Mouse (Mus musculus) retina, adult 2 months (tissue): Measurements from ENCODE around the gene Olfr558.
A peak's percentile ranks its signal among the peaks of the same experiment; 100 is the strongest.

Experiments
- DNase-seq: peaks from one replicate; pipeline ENCODE4 v3.0.0-alpha.2; 2012; ENCODE audit warnings: low read depth, low spot score

The Olfr558 gene

DNA sequence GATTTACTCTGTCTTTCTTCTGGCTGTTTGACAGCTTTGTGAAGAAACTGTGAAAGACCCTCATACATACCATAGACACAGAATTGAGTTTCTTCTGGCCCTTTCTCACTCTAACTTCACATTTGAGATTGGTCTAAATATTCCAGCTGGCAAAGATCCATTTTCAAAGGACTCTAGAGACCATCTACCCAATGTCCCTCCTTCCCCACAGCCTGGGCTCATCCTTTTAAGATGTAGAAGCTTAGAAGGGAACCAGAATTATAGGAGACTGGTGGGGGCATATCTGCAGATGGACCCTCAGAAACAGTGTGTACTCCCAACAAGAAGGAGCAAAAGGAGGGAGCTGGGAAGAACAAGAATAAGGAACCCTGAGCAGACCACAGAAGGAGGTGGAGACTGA, at the start of gene Olfr558:
Olfr558 (plus strand) TSS at position 301 of the 400 bp plus-strand sequence.
- no peak for DNase-seq

DNA sequence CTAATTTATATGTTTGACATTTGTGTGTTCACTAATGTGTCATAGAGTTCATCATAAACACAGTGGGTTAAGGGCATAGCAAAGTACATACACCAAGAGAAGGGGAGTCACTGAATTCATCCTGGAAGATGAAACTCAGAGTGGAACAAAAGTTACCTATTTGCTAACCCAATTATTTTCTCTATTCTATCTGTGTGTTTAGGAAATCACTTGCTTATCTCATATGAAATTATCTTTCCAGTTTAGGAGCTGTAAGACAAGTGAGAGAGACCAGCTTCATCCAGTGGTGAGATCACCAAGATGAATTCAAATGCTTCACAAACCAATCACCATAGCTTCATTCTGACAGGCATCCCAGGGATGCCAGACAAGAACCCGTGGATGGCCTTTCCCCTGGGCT, 43.5 kb upstream of the Olfr558 start, which contains the start of gene Olfr555:
Olfr555 (plus strand) TSS at position 301 of the 400 bp plus-strand sequence.
- no peak for DNase-seq

DNA sequence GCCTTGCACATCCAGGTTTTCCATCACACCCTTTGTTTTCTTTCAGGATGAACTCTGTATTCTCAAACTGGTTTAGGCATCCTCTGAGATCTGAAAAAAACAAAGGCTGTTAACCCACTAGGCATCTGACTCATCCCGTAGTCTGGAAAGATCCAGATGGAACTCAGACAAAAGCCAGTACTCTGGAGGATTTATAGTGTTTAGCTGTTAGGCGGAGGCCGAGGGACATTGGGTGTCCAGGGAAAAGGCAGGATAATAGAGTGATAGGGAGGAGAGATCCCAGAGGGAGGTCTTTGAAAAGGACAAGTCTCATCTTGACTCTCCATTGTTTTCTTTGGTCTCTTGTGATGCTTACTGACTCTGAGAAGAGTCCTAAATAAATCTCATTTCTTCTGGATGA, 37.4 kb upstream of the Olfr558 start, which contains the start of gene Olfr556:
Olfr556 (plus strand) TSS at position 301 of the 400 bp plus-strand sequence.
- no peak for DNase-seq

DNA sequence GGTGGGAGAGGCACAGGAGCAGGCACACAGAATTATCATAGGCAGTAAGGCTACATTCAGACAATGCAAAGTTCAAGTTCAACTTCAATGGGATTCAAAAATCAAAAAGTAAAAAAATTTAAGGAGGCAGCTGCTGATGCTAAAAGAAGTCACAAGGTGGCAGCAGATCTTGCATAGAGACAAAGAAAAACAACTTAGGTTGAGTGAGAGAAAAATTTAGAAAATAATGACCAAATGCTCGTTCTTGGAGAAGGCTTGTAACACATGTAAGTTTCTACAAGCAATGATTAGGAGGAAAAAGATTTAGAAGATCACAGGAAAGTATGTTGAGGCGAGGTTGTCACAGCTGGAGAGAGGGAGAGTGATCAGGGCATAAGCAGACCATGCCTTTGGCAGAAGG, 36.6 kb upstream of the Olfr558 start:
- DNase-seq = no peak

DNA sequence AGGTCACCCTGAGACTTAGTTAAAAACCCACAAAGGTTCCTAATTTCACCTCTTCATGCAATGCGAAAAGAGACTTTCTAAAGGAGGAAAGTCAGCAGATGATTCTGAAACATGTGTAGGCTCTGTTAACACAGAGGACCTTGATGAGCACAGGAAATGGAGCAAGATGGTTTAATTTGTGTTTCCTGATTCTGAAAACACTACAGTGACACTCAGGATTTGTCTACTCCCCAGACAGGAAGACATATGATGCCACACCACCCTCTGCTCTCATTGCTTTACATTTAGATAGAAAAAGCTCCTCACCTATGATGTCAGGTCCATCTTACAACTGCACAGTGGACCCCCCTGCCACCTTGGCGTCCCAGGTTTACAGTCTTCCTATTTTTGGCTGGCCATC, 25.8 kb upstream of the Olfr558 start:
- no peak for DNase-seq

DNA sequence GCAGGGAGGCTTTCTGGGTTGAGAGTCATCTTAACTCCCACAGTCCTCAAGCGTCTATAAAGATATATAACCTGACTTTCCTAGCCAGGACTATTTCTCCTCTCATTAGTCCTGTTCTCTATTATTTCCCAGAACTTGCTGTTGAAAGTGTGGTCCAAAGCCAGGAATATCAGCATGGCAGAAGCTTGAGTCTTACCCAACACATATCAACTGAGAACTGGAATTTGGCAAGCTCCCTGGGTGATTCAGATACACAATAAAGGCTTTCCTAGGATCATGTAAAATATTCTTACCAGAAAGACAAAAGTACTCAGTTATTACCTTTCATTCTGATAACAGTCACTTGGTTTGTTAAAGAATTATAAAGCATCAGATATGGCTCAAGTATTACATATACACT, 20.1 kb upstream of the Olfr558 start:
- no peak for DNase-seq

DNA sequence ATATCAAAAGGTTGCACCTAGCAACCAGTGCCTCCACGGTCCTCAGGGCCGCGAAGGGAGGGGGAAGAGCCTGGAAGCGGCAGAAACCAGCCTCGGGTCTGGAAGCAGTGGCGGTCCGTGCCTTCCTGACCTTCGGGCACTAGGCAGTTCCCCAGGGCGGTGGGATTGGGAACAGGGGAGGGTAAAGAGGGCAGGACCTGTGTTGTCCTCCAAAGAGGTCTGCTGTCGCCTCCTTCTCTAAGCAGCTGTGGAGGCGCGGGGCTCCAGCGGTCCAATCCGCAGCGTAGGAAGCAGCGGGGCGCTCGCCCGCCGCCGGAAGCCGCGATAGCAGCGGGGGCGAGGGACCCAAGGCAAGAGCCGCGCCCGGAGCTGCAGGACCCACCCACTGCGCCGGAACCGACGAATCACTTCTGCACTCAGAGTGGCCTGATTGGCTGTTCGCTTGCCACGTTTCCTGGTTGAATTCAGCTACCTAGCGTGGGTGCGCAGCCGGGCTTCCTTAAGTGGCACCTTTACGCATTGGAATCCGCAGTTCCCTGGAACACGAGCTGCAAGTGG, 15.0 kb upstream of the Olfr558 start, which contains the start of gene Trim68:
Trim68 (minus strand) TSS at position 384 of the 558 bp plus-strand sequence.
- DNase-seq = peak; percentile 26

DNA sequence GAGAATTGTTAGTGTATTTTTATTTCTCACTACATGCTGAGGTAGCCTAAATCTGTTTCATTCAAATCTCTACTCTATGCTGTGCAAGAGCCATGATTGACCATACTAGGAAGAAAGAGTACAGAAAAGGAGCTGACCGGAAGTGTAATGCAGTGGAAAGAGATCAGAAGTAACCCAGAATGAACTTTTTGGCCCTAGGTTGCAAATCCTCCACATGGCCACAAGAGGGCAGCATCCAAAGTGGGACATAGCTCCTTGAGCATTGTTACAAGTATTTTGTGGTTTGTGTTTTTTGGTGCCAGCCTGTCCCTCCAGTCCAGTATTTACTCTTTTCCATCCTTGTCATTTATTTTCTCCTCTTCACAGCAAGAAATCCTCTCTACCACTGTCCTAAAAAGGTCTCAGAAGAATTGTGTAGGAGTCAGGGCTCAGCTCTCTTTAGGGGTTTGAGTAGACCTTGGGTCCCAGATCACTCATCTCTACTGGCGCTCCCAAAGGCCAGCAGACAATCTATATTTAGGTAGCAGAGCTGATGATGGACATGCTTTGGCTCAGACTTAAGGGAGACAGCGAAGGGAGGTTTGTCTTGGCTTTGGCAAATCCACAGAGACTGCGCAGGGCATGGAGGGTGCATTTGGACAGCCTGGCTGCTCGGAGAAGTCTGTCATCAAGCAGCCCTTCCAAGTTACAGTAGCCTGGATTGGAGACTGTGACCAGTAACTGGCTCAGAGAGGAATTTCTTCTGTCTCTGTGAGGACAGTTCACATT, 6.5 kb upstream of the Olfr558 start, which contains the start of gene Olfr557:
Olfr557 (plus strand) TSS at position 553 of the 768 bp plus-strand sequence.
- DNase-seq = peak; percentile 9

DNA sequence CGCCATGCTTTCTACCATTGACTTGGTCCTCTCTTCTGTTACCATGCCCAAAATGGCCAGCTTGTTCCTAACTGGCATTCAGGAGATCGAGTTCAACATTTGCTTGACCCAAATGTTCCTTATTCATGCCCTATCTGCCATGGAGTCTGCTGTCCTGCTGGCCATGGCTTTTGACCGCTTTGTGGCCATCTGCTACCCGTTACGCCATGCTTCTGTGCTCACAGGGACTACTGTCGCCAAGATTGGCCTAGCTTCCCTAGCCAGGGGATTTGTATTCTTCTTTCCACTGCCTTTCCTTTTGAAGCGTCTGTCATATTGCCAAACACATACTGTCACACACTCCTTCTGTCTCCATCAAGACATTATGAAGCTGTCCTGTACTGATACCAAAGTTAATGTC, 3.6 kb upstream of the Olfr558 start:
- DNase-seq = no peak

DNA sequence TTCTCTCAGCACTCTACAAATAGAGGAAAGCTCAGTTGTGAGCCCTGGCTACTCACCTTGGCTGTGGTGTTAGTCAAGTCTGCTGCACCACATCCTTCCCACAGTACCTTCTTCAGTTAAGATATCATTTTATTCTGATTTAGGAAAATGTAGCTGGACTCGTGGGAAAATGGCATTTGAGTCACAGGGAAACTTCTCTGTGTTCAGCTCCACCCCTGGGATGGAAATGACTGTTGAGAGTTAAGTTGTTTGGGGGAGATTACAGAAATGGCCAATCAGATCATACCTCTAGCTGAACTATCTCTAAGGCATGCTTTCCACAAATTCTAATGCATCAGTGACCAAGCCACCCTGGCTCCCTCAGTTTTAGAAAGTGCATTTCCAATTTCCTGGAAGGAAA, 17.0 kb downstream of the Olfr558 start, which contains the start of gene Olfr33:
Olfr33 (minus strand) TSS at position 101 of the 400 bp plus-strand sequence.
- DNase-seq = no peak

DNA sequence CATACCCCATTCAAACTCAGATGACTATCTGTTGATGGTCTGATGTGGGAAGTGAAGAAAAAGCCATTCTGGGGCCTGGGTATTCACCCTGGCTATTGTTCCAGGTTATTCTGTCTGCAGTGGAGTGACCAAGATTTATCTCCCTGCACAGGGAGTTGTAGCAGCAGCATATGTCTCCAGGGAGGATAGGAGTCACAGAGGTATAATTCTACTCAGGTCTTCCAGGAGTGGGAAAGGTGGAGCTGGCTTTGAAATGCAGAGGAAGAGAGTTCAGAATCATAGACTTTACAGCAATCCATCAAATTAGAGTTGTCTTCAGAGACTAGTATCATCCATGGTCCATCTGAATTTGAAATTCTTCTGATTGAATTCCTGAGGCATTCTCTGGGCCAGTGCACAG, 25.4 kb downstream of the Olfr558 start, which contains the start of gene Olfr559:
Olfr559 (minus strand) TSS at position 101 of the 400 bp plus-strand sequence.
- no peak for DNase-seq

DNA sequence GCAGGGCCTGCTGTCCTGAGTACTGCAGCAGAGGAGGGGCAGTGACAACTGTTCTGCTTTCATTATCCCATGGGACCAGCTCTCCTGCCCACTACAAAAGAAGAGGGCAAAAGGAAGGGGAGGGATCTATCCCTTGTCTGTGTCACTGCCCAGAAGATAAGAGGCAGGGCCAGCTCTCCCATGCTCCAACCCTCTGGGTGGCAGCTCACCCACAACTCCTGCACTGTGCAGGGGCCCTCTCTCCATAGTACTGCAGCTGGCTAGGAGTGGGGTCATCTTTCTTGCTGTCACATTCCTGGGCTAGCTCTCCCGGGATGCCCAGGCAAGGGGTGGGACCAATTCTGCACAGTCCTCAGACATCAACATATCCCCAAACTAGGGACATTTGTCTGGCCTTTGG, 31.8 kb downstream of the Olfr558 start:
- no peak for DNase-seq

DNA sequence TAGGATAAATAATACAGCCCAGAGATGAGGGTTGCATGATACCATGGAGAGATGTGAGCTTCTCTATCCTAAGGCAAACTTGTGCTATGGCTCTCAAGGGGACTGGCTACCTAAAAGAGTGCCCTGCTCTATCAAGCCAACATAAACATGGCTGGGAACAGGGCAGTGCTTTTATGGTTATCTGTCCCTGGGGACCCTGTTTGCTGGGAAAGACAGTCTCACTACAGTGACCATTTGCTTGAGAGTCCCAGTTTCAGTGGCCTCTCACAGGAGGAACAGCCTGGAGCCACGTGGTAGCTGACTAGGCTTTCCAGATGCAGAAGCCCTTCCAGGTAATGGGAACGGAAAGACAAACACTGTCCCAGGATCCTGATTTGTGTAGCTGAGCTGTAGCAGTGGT, 35.7 kb downstream of the Olfr558 start:
- DNase-seq = no peak

DNA sequence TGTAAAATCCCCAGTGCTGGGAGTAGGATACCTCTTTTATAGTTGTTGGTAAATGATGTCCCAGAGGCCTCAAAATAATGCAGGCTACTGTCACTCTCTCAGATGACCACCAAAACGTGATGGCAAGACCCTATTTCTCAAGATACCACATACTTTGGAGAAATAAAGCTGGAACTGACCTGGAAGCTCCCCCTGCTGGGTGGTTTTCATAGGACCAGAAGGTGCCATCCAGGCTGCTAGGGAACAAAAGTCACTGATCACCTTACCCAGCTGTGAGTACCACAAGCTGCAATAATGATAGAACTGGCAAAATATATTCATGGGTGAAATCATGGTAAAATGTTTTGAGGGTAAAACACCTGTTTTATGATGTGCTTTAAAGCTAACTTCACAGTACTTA, 50.1 kb downstream of the Olfr558 start:
- no peak for DNase-seq

DNA sequence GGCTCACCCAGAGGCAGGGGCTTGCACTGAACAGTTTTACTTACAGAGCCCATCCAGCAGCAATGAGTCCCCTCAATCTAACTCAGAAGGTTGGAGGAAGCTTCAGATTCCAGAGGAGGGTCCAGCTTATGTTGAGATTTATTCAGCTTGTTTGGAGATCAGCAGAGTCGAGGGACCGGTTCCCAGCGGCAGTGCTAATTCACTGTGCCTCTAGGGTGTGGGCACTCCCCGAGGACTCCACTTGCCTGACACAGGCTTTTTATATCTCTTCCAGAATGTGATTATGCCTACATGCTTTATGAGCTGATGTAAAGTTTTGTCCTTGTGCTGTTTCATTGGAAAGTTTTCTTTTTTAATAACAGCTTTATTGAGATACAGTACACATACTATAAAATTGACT, 57.3 kb downstream of the Olfr558 start, which contains the start of the genes Olfr560 and Olfr78:
Olfr560 (minus strand) TSS at position 101 of the 400 bp plus-strand sequence.
Olfr78 (minus strand) TSS at position 206 of the 400 bp plus-strand sequence.
- DNase-seq = no peak
